Mouse (Mus musculus): ENCODE results near the gene Gaa. TPM values are rescaled to one million over a fixed set of nuclear protein-coding genes. Genes with fewer than 3 reads are reported as not detected.

Gaa gene
- total RNA-seq, 2 experiments from 2014 or later, result 78.0 to 81.5 TPM

- DNase-seq, result no peak
Observed at GRCm38 (mm10) chr11:119300986-119301385, 33.3 kb downstream of the Gaa start.

DNA sequence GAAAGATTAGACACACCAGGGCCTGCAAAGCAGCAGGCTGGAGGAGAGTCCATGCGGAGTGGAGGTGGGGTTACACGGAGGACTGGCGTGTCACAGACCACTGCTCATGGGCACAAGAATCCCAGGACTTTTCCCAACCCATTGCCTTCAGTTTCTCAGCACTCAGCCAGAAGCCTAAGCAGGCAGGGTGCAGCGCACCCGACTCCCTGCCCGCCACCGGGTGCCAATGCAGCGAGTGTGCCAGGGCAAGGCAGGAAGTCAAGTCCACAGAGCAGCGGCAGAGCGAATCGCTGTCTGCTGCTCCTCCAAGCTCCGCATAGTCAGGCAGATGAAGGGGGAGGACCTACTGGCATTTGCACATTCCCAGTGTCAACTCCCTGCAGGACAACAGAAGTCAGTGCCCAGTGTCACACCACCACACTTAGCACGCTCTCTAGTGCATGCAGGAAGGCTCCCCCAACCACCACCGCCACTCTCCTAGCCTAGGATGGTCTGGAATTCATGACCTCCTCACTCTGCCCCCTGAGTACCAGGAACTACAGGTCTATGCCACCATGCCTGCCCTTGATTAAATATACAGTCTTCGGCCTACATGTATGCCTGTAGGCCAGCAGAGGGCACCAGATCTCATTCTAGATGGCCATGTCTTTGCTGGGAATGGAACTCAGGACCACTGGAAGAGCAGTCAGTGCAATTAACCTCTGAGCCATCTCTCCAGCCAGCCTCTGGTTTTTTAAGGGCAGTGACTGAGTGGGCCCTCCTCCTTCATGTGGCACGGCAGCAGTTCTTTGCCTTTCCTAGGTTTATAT, 37.4 kb downstream of the Gaa start:
- DNase-seq, result peak; percentile 62

DNA sequence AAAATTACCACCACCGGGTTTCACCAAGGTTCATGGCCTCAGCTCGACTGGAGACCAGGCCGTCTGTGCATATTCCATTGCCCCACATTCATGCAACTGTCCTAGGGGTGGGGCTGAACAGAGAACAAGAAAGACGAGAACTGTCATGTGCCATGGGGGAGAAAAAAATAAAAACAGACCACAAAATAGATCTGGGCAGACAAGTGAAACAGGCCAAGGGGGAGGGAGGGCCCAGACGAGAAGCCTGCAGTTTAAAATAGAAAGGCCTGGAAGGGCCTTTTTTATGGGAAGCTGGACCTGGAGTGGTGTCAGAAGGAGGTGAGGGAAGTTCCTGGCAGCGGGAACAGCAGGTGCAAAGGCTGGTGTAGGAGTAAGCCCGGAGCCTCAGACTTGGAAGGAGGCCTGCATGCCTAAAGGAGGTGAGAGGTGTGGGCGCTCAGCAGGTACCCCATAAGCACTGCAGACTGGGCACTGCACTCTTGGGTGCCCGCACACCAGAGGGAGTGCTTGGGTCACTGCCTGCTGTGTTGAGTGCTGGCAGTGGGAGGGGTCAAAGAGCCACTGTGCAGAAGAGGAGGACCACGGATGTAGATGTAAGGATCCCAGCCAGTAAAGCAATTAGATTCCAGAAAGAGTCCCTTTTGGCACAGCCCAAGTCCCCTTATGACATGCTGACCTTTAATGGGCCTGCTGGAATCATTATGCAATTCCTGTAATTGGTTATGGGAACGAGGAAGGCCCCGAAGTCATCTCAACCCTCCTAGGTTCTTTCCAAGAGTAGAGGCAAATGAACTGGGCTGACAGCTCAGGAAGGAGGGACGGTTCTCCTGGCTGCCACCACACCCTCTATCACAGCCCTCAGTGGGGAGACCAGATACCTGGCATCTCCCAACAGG, 39.3 kb downstream of the Gaa start:
- no peak for DNase-seq

DNA sequence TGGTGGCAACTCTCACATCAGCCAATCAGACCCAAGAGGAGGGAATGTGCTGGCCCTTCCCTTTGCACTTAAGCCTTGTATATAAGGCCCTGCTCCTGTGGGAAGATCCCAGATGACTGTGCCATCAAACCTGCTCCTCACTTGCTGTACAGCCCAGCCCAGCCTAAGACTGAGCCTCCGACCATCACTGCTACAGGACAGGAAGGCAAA, 39.9 kb downstream of the Gaa start, which contains the start of gene Card14:
Gene Card14, plus strand, starts transcription at position 111 of the 210 bp plus-strand sequence.
- DNase-seq, result no peak

GRCm38 (mm10) chr11:119307916-119308315, 40.2 kb downstream of the Gaa start:
- no peak for DNase-seq

GRCm38 (mm10) chr11:119310621-119311020, 42.9 kb downstream of the Gaa start:
- DNase-seq, result no peak

- DNase-seq, result no peak
Observed at GRCm38 (mm10) chr11:119314252-119314936, 46.7 kb downstream of the Gaa start.

- no peak for DNase-seq
Observed at GRCm38 (mm10) chr11:119316720-119317119, 49.0 kb downstream of the Gaa start.

DNA sequence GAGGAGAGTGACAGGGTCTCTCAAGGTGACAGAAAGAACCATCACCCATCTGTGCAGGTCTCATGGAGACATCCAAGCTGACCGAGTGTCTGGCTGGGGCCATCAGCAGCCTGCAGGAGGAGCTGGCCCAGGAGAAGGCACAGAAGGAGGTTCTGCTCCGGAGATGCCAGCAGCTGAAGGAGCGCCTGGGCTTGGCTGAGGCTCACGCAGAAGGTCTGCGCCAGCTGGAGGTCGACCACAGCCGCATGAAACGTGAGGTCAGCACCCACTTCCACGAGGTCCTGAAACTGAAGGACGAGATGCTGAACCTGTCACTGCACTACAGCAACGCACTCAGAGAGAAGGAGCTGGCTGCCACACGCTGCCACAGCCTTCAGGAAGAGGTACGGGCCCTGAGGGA, 54.8 kb downstream of the Gaa start:
- DNase-seq, result no peak

GRCm38 (mm10) chr11:119325068-119325467, 57.4 kb downstream of the Gaa start:
- no peak for DNase-seq

GRCm38 (mm10) chr11:119330592-119330991, 62.9 kb downstream of the Gaa start:
- DNase-seq, result no peak

- DNase-seq, result no peak
Observed at GRCm38 (mm10) chr11:119331970-119332369, 64.3 kb downstream of the Gaa start.

Other genes starting within 250 kb of the Gaa start
- 1 to 10 TPM; 6.7 to 7.9 TPM for gene Cbx2, start 244.9 kb upstream of the Gaa start, total RNA-seq (2021)
- gene Cbx8, start 226.9 kb upstream of the Gaa start, total RNA-seq (2021), result 10 to 100 TPM in 1 of 2 experiments, 1 to 10 TPM in 1; 8.8 to 12.3 TPM
- gene Cbx4, start 181.7 kb upstream of the Gaa start, total RNA-seq (2021), result 100 to 1,000 TPM in 1 of 2 experiments, 10 to 100 TPM in 1; 52.0 to 133 TPM
- gene Tbc1d16, start 39.4 kb upstream of the Gaa start, total RNA-seq (2021), result 10 to 100 TPM; 19.1 to 21.8 TPM
- gene Ccdc40, start 39.3 kb upstream of the Gaa start, total RNA-seq (2021), result 1 to 10 TPM in 1 of 2 experiments, under 1 TPM in 1; 0.85 to 1.4 TPM
- gene Eif4a3, start 32.2 kb downstream of the Gaa start, total RNA-seq (2021), result 100 to 1,000 TPM; 147 to 153 TPM
- gene Card14, start 39.9 kb downstream of the Gaa start, total RNA-seq (2021), result under 1 TPM; 0.30 to 0.33 TPM
- 10 to 100 TPM; 11.6 to 15.9 TPM for gene Sgsh, start 87.6 kb downstream of the Gaa start, total RNA-seq (2021)
- 1 to 10 TPM; 6.3 to 6.6 TPM for gene Slc26a11, start 87.7 kb downstream of the Gaa start, total RNA-seq (2021)
- 10 to 100 TPM; 19.7 to 29.9 TPM for gene Rnf213, start 125.2 kb downstream of the Gaa start, total RNA-seq (2021)
- gene Endov, start 223.5 kb downstream of the Gaa start, total RNA-seq (2021), result 10 to 100 TPM; 20.0 to 25.0 TPM

All from adrenal gland, postnatal 10 days (tissue).